Mouse (Mus musculus) urinary bladder, postnatal 4 days (tissue): ENCODE data around the gene Exosc2.
"Not testable (repeated sequence)": the region's sequence is repeated elsewhere in the genome, so short reads cannot be mapped to it uniquely, and the experiment has no call there.

Source experiments
- DNase-seq, 2 experiments: peaks; one replicate each; pipeline ENCODE4 v3.0.0; 2021 to 2022; ENCODE audit warnings: low spot score in 2 of 2

Exosc2 gene

GRCm38 (mm10) chr2:31667332-31667731, 3.2 kb upstream of the Exosc2 start:
- DNase-seq, result no peak

- DNase-seq, result no peak
These were observed 8.1 kb downstream of the Exosc2 start for GRCm38 (mm10) chr2:31678641-31679040.

GRCm38 (mm10) chr2:31681051-31681707, 10.7 kb downstream of the Exosc2 start:
- DNase-seq, result not testable (repeated sequence)

- DNase-seq, result no peak
These were observed 11.3 kb downstream of the Exosc2 start for GRCm38 (mm10) chr2:31681731-31682235.

- no peak for DNase-seq
These were observed 13.2 kb downstream of the Exosc2 start for GRCm38 (mm10) chr2:31683666-31684065.

- DNase-seq, result peak; percentile 94
These were observed 17.8 kb downstream of the Exosc2 start, which contains the start of gene Abl1 for GRCm38 (mm10) chr2:31688074-31688925. TSS of gene Abl1 (plus strand) at chr2:31688376.

GRCm38 (mm10) chr2:31689045-31689444, 18.5 kb downstream of the Exosc2 start:
- no peak for DNase-seq

GRCm38 (mm10) chr2:31690063-31690462, 19.5 kb downstream of the Exosc2 start:
- DNase-seq, result no peak

- no peak for DNase-seq
These were observed 27.7 kb downstream of the Exosc2 start for GRCm38 (mm10) chr2:31698209-31698608.

GRCm38 (mm10) chr2:31700545-31701446, 30.3 kb downstream of the Exosc2 start:
- DNase-seq, result no peak

GRCm38 (mm10) chr2:31703226-31703625, 32.7 kb downstream of the Exosc2 start:
- no peak for DNase-seq

- no peak for DNase-seq
These were observed 35.4 kb downstream of the Exosc2 start for GRCm38 (mm10) chr2:31705914-31706313.

- DNase-seq, result no peak
These were observed 36.0 kb downstream of the Exosc2 start for GRCm38 (mm10) chr2:31706531-31706930.

- DNase-seq, result no peak
These were observed 42.2 kb downstream of the Exosc2 start for GRCm38 (mm10) chr2:31712716-31713115.

GRCm38 (mm10) chr2:31713813-31714212, 43.3 kb downstream of the Exosc2 start:
- no peak for DNase-seq

- DNase-seq, result no peak
These were observed 44.3 kb downstream of the Exosc2 start for GRCm38 (mm10) chr2:31714780-31715179.

- no peak for DNase-seq
These were observed 45.5 kb downstream of the Exosc2 start for GRCm38 (mm10) chr2:31715985-31716384.

- no peak for DNase-seq
These were observed 48.8 kb downstream of the Exosc2 start for GRCm38 (mm10) chr2:31719202-31719880.

GRCm38 (mm10) chr2:31719944-31720343, 49.4 kb downstream of the Exosc2 start:
- DNase-seq, result no peak

- DNase-seq, result no peak
These were observed 50.3 kb downstream of the Exosc2 start for GRCm38 (mm10) chr2:31720783-31721182.
